Mouse (Mus musculus) natural killer cell, adult 2 months (primary cell): ENCODE measurements around the gene Bmi1.

Source experiments
- DNase-seq, 2 experiments: peaks; one replicate each; pipeline ENCODE4 v3.0.0; 2022; ENCODE audit warnings: low spot score in 2 of 2

The Bmi1 gene

GRCm38 (mm10) chr2:18687671-18688170 lies 10.9 kb downstream of the Bmi1 start:
- DNase-seq: no peak

- DNase-seq: no peak
These were observed 11.5 kb downstream of the Bmi1 start for GRCm38 (mm10) chr2:18688286-18688685.

GRCm38 (mm10) chr2:18688708-18689063 lies 11.9 kb downstream of the Bmi1 start:
- DNase-seq: peak; percentile 55 to 77

- peak in 1 of 2 experiments; percentile 48 for DNase-seq
These were observed 12.5 kb downstream of the Bmi1 start for GRCm38 (mm10) chr2:18689064-18689921.

- DNase-seq: peak in 1 of 2 experiments; percentile 6
These were observed 13.4 kb downstream of the Bmi1 start for GRCm38 (mm10) chr2:18690055-18690691.

GRCm38 (mm10) chr2:18690756-18691155 lies 13.9 kb downstream of the Bmi1 start:
- DNase-seq: no peak

GRCm38 (mm10) chr2:18692031-18692430 lies 15.2 kb downstream of the Bmi1 start:
- DNase-seq: no peak

- DNase-seq: no peak
These were observed 15.7 kb downstream of the Bmi1 start for GRCm38 (mm10) chr2:18692548-18692947.

GRCm38 (mm10) chr2:18693491-18693870 lies 16.7 kb downstream of the Bmi1 start:
- no peak for DNase-seq

GRCm38 (mm10) chr2:18693871-18694610 lies 17.2 kb downstream of the Bmi1 start, which contains the start of gene Spag6:
Spag6 (plus strand) TSS chr2:18694032.
- peak; percentile 53 to 63 for DNase-seq

GRCm38 (mm10) chr2:18694611-18694950 lies 17.8 kb downstream of the Bmi1 start:
- DNase-seq: no peak

GRCm38 (mm10) chr2:18695163-18695562 lies 18.3 kb downstream of the Bmi1 start:
- DNase-seq: no peak

- DNase-seq: no peak
These were observed 18.9 kb downstream of the Bmi1 start for GRCm38 (mm10) chr2:18695629-18696150.

GRCm38 (mm10) chr2:18697591-18698244 lies 20.9 kb downstream of the Bmi1 start:
- peak in 1 of 2 experiments; percentile 8 for DNase-seq

GRCm38 (mm10) chr2:18698663-18699385 lies 22.0 kb downstream of the Bmi1 start:
- DNase-seq: peak in 1 of 2 experiments; percentile 17

- DNase-seq: no peak
These were observed 22.7 kb downstream of the Bmi1 start for GRCm38 (mm10) chr2:18699401-18699990.

GRCm38 (mm10) chr2:18710356-18710755 lies 33.5 kb downstream of the Bmi1 start:
- DNase-seq: no peak

- no peak for DNase-seq
These were observed 36.3 kb downstream of the Bmi1 start for GRCm38 (mm10) chr2:18713071-18713470.

GRCm38 (mm10) chr2:18714337-18714736 lies 37.5 kb downstream of the Bmi1 start:
- no peak for DNase-seq

- no peak for DNase-seq
These were observed 41.7 kb downstream of the Bmi1 start for GRCm38 (mm10) chr2:18718521-18718920.
